Mouse (Mus musculus) heart, postnatal 25 days (tissue): Measurements from ENCODE around the gene Dqx1. TPM values are rescaled to one million over a fixed set of nuclear protein-coding genes. Genes with fewer than 3 reads are reported as not detected.

Source experiments
- DNase-seq: peaks from one replicate; pipeline ENCODE4 v3.0.0; 2022; ENCODE audit warnings: low spot score
- intact Hi-C: fragments of 180-260 bp; cut with DNase I; formaldehyde crosslinking; loops from one replicate; pipeline ENCODE4 v1.15.1; 2025
- total RNA-seq, 2 experiments: library from RNA; stranded (reverse); gene quantifications; 2 replicates each; pipeline ENCODE4 v1.2.3; 2021

The Dqx1 gene
- total RNA-seq, 2 experiments from 2014 or later, result 0.36 to 0.52 TPM

DNA sequence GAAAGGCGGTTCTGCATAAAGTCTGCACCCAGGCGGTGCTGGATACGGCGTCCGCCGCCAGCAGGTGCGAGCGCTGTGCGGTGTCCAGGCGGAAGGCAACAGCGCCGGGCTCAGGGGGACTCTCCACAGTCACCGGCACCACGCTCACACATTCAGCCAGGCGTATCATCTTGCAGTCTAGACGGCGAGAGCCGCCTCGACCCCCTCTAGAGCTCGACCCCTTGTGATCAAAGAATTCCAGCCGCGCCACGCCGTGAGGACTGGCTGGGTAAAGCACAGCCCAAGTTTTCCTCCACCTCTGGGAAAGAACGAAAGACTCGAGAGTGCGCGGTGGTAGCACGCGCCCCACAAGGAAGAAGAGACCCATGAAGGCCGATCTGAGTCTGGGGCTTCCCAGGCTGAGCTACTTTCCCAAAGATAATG is 24.9 kb upstream of the Dqx1 start:
- intact Hi-C loops, result no loop called here
- DNase-seq, result no peak

DNA sequence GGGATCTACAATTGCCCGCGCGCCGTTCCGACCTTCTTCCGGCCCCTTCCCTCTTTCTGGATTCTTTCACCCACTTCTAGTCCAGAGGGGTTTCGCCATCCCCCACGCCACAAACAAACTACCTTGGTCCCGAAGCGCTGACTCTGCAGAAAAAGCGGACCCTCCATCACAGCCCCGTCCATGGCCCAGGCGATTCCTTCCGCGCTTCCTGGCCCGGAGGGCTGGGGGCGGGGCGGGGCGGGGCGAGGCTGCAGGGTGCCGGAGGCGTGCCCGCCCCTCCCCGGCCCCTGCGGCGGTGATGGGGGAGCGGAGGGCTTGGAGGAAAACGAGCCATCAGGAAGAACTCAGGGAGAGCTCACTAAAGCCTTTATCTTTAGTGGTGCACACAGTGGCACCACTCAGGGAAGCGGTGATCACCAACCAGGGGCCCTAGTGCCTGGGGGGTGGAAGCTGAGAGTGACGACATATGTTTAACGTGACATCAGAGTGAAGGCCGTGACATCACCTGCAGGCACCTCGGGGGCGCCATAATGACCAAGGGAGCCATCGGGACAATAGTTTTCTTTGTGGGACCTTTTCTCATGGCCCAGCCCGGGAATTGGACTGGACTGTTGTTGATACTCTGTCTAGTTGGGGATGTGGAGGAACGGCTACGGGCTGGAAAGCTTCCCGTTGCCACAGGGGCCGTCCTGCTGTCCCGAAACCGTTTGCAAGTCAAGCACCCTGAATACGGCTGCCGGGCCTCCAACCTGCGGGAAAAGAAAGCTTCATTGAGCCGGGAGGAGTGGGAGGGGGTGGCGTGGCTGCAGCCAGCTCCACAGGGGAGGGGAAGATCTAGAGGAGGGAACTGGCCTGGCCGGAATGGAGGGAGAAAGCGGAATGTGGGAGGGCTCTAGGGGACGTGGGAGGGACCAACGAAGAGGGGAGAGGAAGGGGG is 24.1 kb upstream of the Dqx1 start, which contains the start of the genes Dok1 and Loxl3:
Gene Dok1 (minus strand): TSS at position 223 of the 937 bp plus-strand sequence.
Gene Loxl3 (plus strand): TSS at position 925 of the 937 bp plus-strand sequence.
- peak; percentile 62 for DNase-seq
- intact Hi-C loops, result no loop called here

DNA sequence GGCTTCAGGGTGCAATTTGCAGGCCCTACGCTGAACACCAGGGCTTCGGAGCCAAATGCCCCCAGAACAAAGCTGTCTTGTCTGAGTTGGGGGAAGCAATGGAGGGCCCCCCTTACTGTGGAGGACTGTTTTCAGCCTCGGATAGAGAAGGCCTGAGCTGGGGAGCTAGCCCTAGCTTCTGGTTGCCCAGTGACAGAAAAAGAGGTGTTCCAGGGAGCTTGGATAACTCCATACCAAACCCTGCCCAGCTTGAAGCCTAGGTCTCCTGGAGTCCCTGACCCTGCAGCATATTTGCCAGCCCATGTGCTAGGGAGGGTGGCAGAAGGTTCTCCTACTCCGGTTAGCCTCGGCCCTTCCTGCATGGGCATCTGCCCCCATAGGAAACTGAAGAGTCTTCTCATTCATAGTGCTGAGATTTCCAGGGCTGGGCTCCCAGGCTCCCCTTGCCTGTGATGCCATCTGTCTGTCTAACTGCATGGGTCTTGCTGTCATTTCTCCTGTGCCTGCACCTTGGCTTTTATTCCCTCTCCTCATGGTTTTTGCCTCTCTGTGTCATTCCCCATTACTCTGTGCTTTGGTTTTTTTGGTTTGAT is 23.1 kb upstream of the Dqx1 start:
- DNase-seq, result no peak

GRCm38 (mm10) chr6:83037188-83037587 is 20.5 kb upstream of the Dqx1 start:
- intact Hi-C loops, result no loop called here
- no peak for DNase-seq

More for the DNA sequence above, 23.1 kb upstream of the Dqx1 start:
- intact Hi-C loops, result no loop called here

- intact Hi-C loops, result no loop called here
- peak; percentile 81 for DNase-seq
Measured at GRCm38 (mm10) chr6:83038496-83039012, 19.1 kb upstream of the Dqx1 start.

DNA sequence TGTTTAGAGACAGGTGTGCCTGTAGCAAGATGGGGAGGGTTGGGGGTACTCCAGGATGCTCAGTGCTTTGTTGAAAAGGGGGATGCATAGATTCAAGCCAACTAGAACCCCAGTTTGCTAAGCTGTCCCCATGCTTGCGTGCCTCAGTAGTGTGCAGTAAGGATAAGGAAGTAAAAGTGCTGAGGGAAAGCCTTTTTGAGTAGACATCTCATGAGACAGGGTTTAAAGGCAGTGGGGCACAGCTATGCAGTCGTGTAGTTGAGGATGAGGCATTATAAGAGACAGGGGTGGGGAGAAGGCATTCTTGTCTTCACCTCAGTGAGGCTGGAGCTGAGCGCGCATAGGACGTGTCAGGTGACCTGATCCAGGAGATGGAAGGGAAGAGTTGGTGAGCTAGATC is 17.0 kb upstream of the Dqx1 start:
- intact Hi-C loops, result no loop called here
- no peak for DNase-seq

GRCm38 (mm10) chr6:83043561-83043960 is 14.1 kb upstream of the Dqx1 start:
- intact Hi-C loops, result no loop called here
- no peak for DNase-seq

DNA sequence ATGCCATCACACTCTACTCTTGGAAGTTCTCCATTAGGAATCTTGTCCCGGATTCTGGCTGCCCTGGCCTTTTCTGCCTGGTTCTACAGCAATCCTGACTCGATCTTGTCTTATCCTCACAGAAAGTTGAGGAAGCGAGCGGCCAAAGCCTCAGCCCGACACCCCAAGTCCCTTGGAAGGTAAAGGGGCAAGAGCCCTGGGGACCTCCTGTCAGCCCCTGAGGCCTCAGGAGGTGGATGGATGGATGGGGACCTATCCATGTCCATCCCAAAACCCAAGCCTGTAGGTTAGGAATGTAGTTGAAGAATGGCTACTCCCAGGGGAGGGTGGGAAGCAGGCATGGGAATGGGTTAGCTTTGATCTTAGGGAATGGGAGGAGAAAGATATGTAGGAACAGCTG is 13.7 kb upstream of the Dqx1 start:
- no peak for DNase-seq
- intact Hi-C loops, result no loop called here

DNA sequence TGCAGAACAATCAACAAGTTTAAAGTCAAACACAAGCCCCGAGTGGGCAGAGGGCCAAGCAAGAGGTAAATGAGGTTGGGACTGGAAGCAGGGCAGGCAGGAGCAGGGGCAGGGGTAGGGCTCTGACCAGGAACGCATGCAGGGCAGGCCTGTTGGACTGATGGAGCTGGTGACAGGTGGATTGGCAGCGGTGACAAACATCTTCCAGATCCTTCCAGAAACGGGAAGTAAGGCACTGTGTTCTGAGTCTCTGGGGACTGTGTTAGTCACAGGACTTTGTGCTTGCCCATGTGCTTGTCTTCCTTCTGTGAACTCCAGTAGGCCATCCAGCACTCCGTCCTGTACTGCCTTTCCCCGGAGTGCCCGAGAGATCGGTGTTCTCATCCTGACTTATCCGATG is 12.9 kb upstream of the Dqx1 start:
- DNase-seq, result no peak
- intact Hi-C loops, result no loop called here

DNA sequence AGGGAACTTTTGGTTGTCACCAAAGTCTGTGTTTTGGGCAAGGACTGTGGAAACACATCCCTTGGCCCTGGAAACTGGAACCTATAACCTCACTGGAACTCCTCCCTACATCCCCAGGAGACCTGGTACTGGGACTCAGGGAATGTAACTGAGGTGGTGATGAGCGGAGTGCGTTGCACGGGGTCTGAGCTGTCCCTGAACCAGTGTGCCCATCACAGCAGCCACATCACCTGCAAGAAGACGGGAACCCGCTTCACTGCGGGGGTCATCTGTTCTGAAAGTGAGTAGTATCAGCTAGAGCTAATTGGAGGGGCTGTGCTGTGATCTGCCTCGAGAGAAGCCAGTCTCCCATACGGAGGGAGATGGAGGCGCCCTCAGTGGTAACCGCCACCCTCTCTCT is 8.3 kb upstream of the Dqx1 start:
- intact Hi-C loops, result no loop called here

GRCm38 (mm10) chr6:83053136-83053960 is 4.3 kb upstream of the Dqx1 start:
- intact Hi-C loops, result no loop called here
- DNase-seq, result no peak

More for the DNA sequence above, 8.3 kb upstream of the Dqx1 start:
- no peak for DNase-seq

DNA sequence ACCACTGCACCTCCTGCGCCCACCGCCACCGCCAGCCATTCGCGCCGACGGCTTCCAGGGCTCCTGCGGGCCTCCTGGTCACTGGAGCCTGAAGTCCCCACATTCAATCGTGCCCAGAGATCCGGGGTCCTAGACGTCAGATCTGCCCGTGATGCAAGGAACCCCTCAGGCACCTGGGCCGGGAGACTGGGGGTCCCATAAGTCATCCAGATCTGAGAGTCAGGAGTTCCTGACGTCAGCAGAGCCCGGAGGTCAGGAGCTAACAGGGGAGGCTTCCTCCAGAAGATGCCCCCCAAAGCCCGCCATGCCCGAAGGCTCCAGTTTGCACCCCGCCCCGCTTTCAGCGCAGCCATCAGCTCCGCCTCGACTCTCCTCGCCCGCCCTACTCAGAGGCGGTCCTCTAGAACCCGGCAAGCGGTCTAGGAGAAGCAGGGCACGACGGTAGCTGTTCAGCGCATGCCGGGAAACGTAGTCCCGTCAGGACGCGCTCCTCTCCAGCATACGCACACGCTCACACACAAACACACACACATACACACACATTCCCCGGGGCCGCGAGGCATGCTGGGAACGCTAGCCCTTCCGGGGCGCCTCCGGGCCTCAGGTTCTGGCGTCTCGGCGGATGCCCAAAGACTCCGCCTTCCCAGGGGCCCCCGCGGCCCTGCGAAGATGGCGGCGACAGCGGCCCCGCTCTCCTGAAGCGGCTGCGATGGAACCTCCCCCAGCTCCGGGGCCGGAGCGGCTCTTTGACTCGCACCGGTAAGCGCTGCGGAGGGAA is 3.4 kb upstream of the Dqx1 start, which contains the start of gene Aup1:
Gene Aup1 (plus strand): TSS at position 448 of the 778 bp plus-strand sequence.
- intact Hi-C loops, result loop anchor here (2.0 kb wide), 2 partner anchors 47 to 57 kb away; partner anchors contain the start of genes Ccdc142 and Gm42688

DNA sequence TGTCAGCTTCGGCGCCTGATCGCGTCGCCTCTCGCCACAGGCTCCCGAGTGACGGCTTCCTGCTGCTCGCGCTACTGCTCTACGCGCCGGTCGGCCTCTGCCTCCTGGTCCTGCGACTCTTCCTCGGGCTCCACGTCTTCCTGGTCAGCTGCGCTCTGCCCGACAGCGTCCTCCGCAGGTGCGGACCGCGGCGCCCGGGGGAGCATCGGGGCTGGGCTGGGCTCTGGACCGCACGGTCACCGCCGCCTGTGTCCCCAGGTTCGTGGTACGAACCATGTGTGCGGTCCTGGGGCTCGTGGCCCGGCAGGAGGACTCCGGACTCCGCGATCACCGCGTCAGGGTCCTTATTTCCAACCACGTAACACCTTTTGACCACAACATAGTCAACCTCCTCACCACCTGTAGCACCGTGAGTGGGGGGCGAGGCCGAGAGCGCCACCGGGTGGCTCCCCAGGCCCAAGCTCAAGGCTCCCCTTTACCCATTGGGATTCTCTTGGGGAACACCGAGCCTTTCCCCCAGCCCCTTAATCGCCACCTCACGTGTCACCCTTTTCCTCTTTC is 2.7 kb upstream of the Dqx1 start, which contains the start of gene Htra2:
Gene Htra2 (minus strand): TSS at position 403 of the 561 bp plus-strand sequence.
- DNase-seq, result no peak
- intact Hi-C loops, result loop anchor here (2.0 kb wide), 2 partner anchors 46 to 58 kb away; partner anchors contain the start of genes Ccdc142 and Gm42688

More for the DNA sequence above, 3.4 kb upstream of the Dqx1 start, which contains the start of gene Aup1:
- DNase-seq, result peak; percentile 94

GRCm38 (mm10) chr6:83058725-83059124 is 1.1 kb downstream of the Dqx1 start:
- intact Hi-C loops, result loop anchor here (2.0 kb wide), 1 partner anchor 14 kb away; no protein-coding TSS in a partner anchor
- DNase-seq, result no peak

GRCm38 (mm10) chr6:83065995-83066394 is 8.4 kb downstream of the Dqx1 start:
- intact Hi-C loops, result loop anchor here (2.0 kb wide), 1 partner anchor 75 kb away; no protein-coding TSS in a partner anchor
- no peak for DNase-seq

DNA sequence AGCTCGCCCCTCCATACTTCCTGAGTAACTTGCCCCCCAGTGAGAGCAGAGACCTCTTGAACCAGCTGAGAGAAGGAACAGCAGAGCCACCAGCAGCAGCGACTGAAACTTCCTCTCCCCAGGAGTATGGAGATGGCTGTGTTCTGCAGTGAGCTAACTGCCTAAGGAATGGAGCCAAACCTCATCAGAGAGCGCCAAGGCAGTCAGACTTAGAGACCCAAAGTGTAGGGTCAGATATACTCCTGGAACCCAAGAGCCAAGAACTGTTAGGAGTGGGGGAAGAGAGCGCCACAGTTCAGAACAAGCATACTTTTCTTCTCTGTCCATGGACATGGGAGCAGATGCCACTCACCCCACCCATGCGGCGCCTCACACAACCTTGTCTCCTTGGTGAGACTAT is 8.8 kb downstream of the Dqx1 start:
- intact Hi-C loops, result loop anchor here (2.0 kb wide), 1 partner anchor 76 kb away; no protein-coding TSS in a partner anchor
- DNase-seq, result no peak

DNA sequence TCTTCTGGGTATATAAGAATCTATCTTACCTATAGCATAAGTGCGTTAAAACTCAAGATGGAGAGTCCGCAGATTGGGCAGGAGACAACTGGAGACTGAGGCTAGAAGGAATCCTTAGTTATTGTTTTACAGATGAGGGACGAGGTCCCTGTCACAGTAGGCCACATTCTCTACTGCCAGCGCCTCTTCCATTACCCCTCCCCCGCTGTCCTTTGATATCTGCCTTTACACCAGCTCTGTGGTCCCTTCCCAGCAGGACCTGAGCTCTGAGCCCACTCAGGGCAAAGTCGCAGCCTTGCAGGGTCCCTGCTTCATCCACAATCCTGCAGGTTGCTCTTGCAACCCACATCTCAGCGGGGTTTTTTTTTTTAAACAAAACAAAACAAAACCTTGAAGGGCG is 10.6 kb downstream of the Dqx1 start:
- intact Hi-C loops, result no loop called here
- DNase-seq, result no peak
